Mouse (Mus musculus): Measurements from ENCODE around the gene Limch1. TPM values are rescaled to one million over a fixed set of nuclear protein-coding genes. Genes with fewer than 3 reads are reported as not detected.

Limch1 gene
- polyA plus RNA-seq (2015; fragmentation: Nextera tagmentation; extraction: Ambion mirVana), result 22.2 and 31.3 TPM in 2 replicates

- H3K27me3 ChIP-seq (ENCODE audit: control insufficient read depth, insufficient read depth, low read length), result peaks cover 41% of the 10 kb centered on the region
These were observed at the start of gene Limch1 for GRCm38 (mm10) chr5:66745390-66745995. Gene Limch1, plus strand, starts transcription at chr5:66745827.

GRCm38 (mm10) chr5:66697119-66697518 is 48.5 kb upstream of the Limch1 start:
- Histone ChIP-seq H3K4me2 (ENCODE audit: low read depth, low read length) (no peak overlapping the region), H3K4me3 (ENCODE audit: low read length) (no peak overlapping the region), H3K4me1 (ENCODE audit: control insufficient read depth, insufficient read depth, low read length) (no peaks in the 10 kb centered on the region), H3K36me3 (ENCODE audit: control insufficient read depth, insufficient read depth) (no peaks in the 10 kb centered on the region), H3K27me3 (ENCODE audit: control insufficient read depth, insufficient read depth, low read length) (peaks cover 10% of the 10 kb centered on the region), H3K9ac (ENCODE audit: low read length) (no peak overlapping the region), H3K9me3 (replicated peaks; ENCODE audit: control insufficient read depth, low read length) (peaks cover 3% of the 10 kb centered on the region; the same call in 1 of the 2 replicates), H3K27ac (ENCODE audit: low read length) (no peak overlapping the region)
- ATAC-seq (replicated peaks; ENCODE audit: extremely low read depth, insufficient read depth, low FRiP score), result no peak

More at GRCm38 (mm10) chr5:66745390-66745995, at the start of gene Limch1:
- H3K4me1 ChIP-seq (ENCODE audit: control insufficient read depth, insufficient read depth, low read length), result peaks cover 10% of the 10 kb centered on the region
- H3K4me3 ChIP-seq (ENCODE audit: low read length), result peak within 1 kb of the TSS; percentile 79
- WGBS, result under 1% methylated on average over 40 of the region's 50 CpGs
- peak; percentile 81 for ATAC-seq (replicated peaks; ENCODE audit: extremely low read depth, insufficient read depth, low FRiP score)
- no peaks in the 10 kb centered on the region for H3K36me3 ChIP-seq (ENCODE audit: control insufficient read depth, insufficient read depth)
- H3K4me2 ChIP-seq (ENCODE audit: low read depth, low read length), result peak within 1 kb of the TSS; percentile 98
- H3K9me3 ChIP-seq (replicated peaks; ENCODE audit: control insufficient read depth, low read length), result peaks cover 6% of the 10 kb centered on the region; the same call in 1 of the 2 replicates
- H3K27ac ChIP-seq (ENCODE audit: low read length), result peak within 1 kb of the TSS; percentile 61
- peak within 1 kb of the TSS; percentile 77 for H3K9ac ChIP-seq (ENCODE audit: low read length)

DNA sequence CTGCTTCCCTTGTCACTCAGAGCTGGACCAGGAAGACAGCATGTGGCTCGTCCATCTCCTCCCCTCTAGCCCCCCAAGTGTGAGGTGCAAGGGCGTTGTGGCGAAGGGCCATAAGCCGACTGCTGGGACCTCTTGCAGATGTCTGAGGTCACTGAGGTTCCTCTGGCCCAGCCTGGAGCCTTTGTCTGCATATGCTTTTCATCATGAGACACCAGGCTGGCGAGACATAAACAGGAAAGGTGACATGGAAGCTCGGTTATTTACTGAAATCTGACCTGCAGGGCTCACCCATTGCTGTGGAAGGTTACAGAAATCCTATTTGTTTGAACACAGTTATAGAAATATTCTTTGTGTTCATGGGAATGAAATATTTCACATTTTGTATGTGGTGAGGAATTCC is 45.7 kb upstream of the Limch1 start:
- ATAC-seq (replicated peaks; ENCODE audit: extremely low read depth, insufficient read depth, low FRiP score), result no peak
- Histone ChIP-seq H3K36me3 (ENCODE audit: control insufficient read depth, insufficient read depth) (no peaks in the 10 kb centered on the region), H3K9ac (ENCODE audit: low read length) (no peak overlapping the region), H3K4me2 (ENCODE audit: low read depth, low read length) (no peak overlapping the region), H3K27ac (ENCODE audit: low read length) (no peak overlapping the region), H3K4me3 (ENCODE audit: low read length) (no peak overlapping the region), H3K9me3 (replicated peaks; ENCODE audit: control insufficient read depth, low read length) (peaks cover 3% of the 10 kb centered on the region; the same call in 1 of the 2 replicates), H3K27me3 (ENCODE audit: control insufficient read depth, insufficient read depth, low read length) (peaks cover 19% of the 10 kb centered on the region), H3K4me1 (ENCODE audit: control insufficient read depth, insufficient read depth, low read length) (peaks cover 7% of the 10 kb centered on the region)
- WGBS, result 44% methylated on average over 6 of the region's 6 CpGs

DNA sequence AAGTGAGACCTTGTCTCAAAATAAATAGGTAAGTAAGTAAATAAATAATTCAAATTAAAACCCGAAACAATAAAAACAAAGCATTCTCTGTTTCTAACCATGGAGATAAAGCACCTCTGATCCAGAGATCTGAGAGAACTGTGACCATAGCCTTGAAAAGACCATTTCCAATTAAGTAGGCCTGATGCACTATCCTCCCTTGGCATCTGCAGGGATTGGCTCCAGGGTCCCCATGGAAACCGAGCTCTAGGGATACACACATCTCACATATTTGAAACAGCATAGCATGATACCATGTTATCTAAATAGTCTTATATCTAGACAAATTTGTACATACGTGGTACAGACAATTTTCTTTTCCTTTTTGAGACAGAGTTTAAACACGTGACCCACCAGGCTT is 43.7 kb upstream of the Limch1 start:
- Histone ChIP-seq H3K27me3 (ENCODE audit: control insufficient read depth, insufficient read depth, low read length) (peaks cover 31% of the 10 kb centered on the region), H3K9me3 (replicated peaks; ENCODE audit: control insufficient read depth, low read length) (no peaks in the 10 kb centered on the region), H3K4me1 (ENCODE audit: control insufficient read depth, insufficient read depth, low read length) (peaks cover 7% of the 10 kb centered on the region), H3K27ac (ENCODE audit: low read length) (no peak overlapping the region), H3K4me3 (ENCODE audit: low read length) (no peak overlapping the region), H3K9ac (ENCODE audit: low read length) (no peak overlapping the region), H3K36me3 (ENCODE audit: control insufficient read depth, insufficient read depth) (no peaks in the 10 kb centered on the region), H3K4me2 (ENCODE audit: low read depth, low read length) (no peak overlapping the region)
- WGBS, result 79% methylated on average over 4 of the region's 4 CpGs
- no peak for ATAC-seq (replicated peaks; ENCODE audit: extremely low read depth, insufficient read depth, low FRiP score)

DNA sequence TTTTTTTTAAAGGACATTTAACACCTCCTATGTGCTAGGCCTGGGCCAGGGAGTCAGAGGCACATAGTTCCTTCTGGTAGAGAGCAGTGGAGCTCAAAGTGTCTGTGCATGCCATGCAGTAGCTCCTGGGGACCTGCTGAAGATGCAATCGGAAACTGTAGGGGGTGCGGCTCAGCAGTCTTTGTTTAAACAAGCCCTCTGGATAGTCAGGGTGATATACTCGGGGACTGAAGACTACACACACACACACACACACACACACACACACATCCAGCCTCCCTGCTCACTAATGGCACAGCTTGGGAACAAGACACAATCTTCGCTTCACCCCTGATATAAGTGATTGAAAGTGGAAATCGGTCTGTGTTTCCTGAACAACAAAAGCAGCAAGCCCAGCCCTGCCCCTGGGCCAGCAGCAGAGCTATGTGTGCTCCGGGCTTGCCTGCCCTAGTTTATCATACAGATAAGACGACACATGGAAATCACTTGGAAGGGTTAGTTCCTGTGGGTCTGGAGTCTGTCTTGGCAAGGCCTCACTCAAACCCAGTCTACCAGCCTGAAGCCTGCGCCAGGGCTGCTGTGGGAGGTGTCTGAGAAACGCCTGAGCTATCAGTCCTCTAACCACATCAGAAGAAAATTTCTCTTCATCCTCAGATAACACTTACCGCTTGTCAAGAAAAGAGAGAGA is 42.2 kb upstream of the Limch1 start:
- Histone ChIP-seq H3K9me3 (replicated peaks; ENCODE audit: control insufficient read depth, low read length) (no peaks in the 10 kb centered on the region), H3K4me2 (ENCODE audit: low read depth, low read length) (peak overlapping the region; percentile 31), H3K27ac (ENCODE audit: low read length) (no peak overlapping the region), H3K36me3 (ENCODE audit: control insufficient read depth, insufficient read depth) (no peaks in the 10 kb centered on the region), H3K4me3 (ENCODE audit: low read length) (no peak overlapping the region), H3K4me1 (ENCODE audit: control insufficient read depth, insufficient read depth, low read length) (peaks cover 7% of the 10 kb centered on the region), H3K9ac (ENCODE audit: low read length) (no peak overlapping the region), H3K27me3 (ENCODE audit: control insufficient read depth, insufficient read depth, low read length) (peaks cover 39% of the 10 kb centered on the region)
- ATAC-seq (replicated peaks; ENCODE audit: extremely low read depth, insufficient read depth, low FRiP score), result peak; percentile 91
- WGBS, result 7% methylated on average over 10 of the region's 10 CpGs

DNA sequence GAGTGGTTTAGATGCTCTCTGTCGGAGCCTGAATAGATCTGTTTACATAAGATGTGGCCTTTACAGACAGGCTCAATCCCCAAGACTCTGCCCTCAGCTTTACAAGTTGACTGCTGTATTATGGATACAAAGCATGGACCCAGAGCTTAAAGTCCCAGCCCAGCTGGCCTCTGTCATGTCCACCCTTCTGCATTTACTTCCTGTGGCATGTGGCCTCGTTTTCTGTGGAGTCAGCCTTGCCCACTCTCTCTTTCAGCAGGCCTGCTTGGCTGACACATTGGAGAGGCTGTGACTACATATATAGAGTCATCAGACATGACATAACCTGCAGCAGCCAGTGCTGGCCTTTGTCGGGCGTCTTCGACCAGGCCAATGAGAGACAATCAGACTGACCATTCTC is 37.8 kb upstream of the Limch1 start:
- Histone ChIP-seq H3K4me1 (ENCODE audit: control insufficient read depth, insufficient read depth, low read length) (peaks cover 7% of the 10 kb centered on the region), H3K27me3 (ENCODE audit: control insufficient read depth, insufficient read depth, low read length) (peaks cover 48% of the 10 kb centered on the region), H3K27ac (ENCODE audit: low read length) (no peak overlapping the region), H3K9me3 (replicated peaks; ENCODE audit: control insufficient read depth, low read length) (no peaks in the 10 kb centered on the region), H3K36me3 (ENCODE audit: control insufficient read depth, insufficient read depth) (no peaks in the 10 kb centered on the region), H3K4me3 (ENCODE audit: low read length) (no peak overlapping the region), H3K4me2 (ENCODE audit: low read depth, low read length) (no peak overlapping the region), H3K9ac (ENCODE audit: low read length) (no peak overlapping the region)
- 68% methylated on average over 5 of the region's 5 CpGs for WGBS
- ATAC-seq (replicated peaks; ENCODE audit: extremely low read depth, insufficient read depth, low FRiP score), result no peak

GRCm38 (mm10) chr5:66710445-66711019 is 35.1 kb upstream of the Limch1 start:
- H3K27me3 ChIP-seq (ENCODE audit: control insufficient read depth, insufficient read depth, low read length), result peaks cover 49% of the 10 kb centered on the region
- H3K27ac ChIP-seq (ENCODE audit: low read length), result no peak overlapping the region
- H3K9ac ChIP-seq (ENCODE audit: low read length), result no peak overlapping the region
- no peaks in the 10 kb centered on the region for H3K36me3 ChIP-seq (ENCODE audit: control insufficient read depth, insufficient read depth)
- no peaks in the 10 kb centered on the region for H3K9me3 ChIP-seq (replicated peaks; ENCODE audit: control insufficient read depth, low read length)
- no peak overlapping the region for H3K4me2 ChIP-seq (ENCODE audit: low read depth, low read length)
- H3K4me3 ChIP-seq (ENCODE audit: low read length), result no peak overlapping the region
- ATAC-seq (replicated peaks; ENCODE audit: extremely low read depth, insufficient read depth, low FRiP score), result no peak
- peaks cover 1% of the 10 kb centered on the region for H3K4me1 ChIP-seq (ENCODE audit: control insufficient read depth, insufficient read depth, low read length)
- 12% methylated on average over 4 of the region's 4 CpGs for WGBS

- peaks cover 7% of the 10 kb centered on the region for H3K4me1 ChIP-seq (ENCODE audit: control insufficient read depth, insufficient read depth, low read length)
- peaks cover 47% of the 10 kb centered on the region for H3K27me3 ChIP-seq (ENCODE audit: control insufficient read depth, insufficient read depth, low read length)
- H3K4me3 ChIP-seq (ENCODE audit: low read length), result no peak overlapping the region
- no peak overlapping the region for H3K27ac ChIP-seq (ENCODE audit: low read length)
- no peaks in the 10 kb centered on the region for H3K36me3 ChIP-seq (ENCODE audit: control insufficient read depth, insufficient read depth)
- no peak for ATAC-seq (replicated peaks; ENCODE audit: extremely low read depth, insufficient read depth, low FRiP score)
- 0 out of 2 replicates have a peak, but pooled peaks cover 4% of the 10 kb centered on the region for H3K9me3 ChIP-seq (replicated peaks; ENCODE audit: control insufficient read depth, low read length)
- H3K9ac ChIP-seq (ENCODE audit: low read length), result no peak overlapping the region
- WGBS, result 51% methylated on average over 6 of the region's 6 CpGs
- no peak overlapping the region for H3K4me2 ChIP-seq (ENCODE audit: low read depth, low read length)
These were observed 32.8 kb upstream of the Limch1 start for GRCm38 (mm10) chr5:66712801-66713200.

- Histone ChIP-seq H3K9ac (ENCODE audit: low read length) (no peak overlapping the region), H3K27me3 (ENCODE audit: control insufficient read depth, insufficient read depth, low read length) (peaks cover 51% of the 10 kb centered on the region), H3K4me2 (ENCODE audit: low read depth, low read length) (no peak overlapping the region), H3K4me1 (ENCODE audit: control insufficient read depth, insufficient read depth, low read length) (peaks cover 7% of the 10 kb centered on the region), H3K4me3 (ENCODE audit: low read length) (no peak overlapping the region), H3K27ac (ENCODE audit: low read length) (no peak overlapping the region), H3K36me3 (ENCODE audit: control insufficient read depth, insufficient read depth) (no peaks in the 10 kb centered on the region), H3K9me3 (replicated peaks; ENCODE audit: control insufficient read depth, low read length) (0 out of 2 replicates have a peak, but pooled peaks cover 4% of the 10 kb centered on the region)
- 13% methylated on average over 4 of the region's 4 CpGs for WGBS
- peak; percentile 63; the same call in 1 of the 2 replicates for ATAC-seq (replicated peaks; ENCODE audit: extremely low read depth, insufficient read depth, low FRiP score)
These were observed 30.1 kb upstream of the Limch1 start for GRCm38 (mm10) chr5:66715498-66715931.

All from heart, embryonic 16.5 days (tissue).